In genomic region chr10:69925285-69926157, GRCm38 (mm10) we compare ENCODE assay signal across 8 mouse cellular contexts.
DNase-seq lines count a peak whose midpoint lies in the region; ATAC-seq lines count a peak whose summit lies in the region.

No protein-coding gene starts in this region.

- peaks cover 7% of the 10 kb centered on the region; the same call in 1 of the 2 replicates for H3K36me3 ChIP-seq in forebrain, embryonic 10.5 days (replicated peaks)
- H3K36me3 ChIP-seq in midbrain, embryonic 16.5 days (ENCODE audit: control insufficient read depth, insufficient read depth, low read length): no peaks in the 10 kb centered on the region

- no peaks in the 10 kb centered on the region for H3K9me3 ChIP-seq in forebrain, embryonic 10.5 days
- no peaks in the 10 kb centered on the region for H3K9me3 ChIP-seq in midbrain, embryonic 16.5 days (replicated peaks; ENCODE audit: control insufficient read depth, low read length, poor library complexity, severe bottlenecking)

- WGBS in forebrain, embryonic 10.5 days: under 1% methylated on average over 19 of the region's 19 CpGs
- WGBS in midbrain, embryonic 16.5 days: 7% methylated on average over 19 of the region's 19 CpGs

- peak overlapping the region; percentile 54 for H3K4me3 ChIP-seq in forebrain, embryonic 10.5 days
- no peak overlapping the region for H3K4me3 ChIP-seq in midbrain, embryonic 16.5 days (ENCODE audit: low read depth, low read length)

- peak overlapping the region; percentile 36 for H3K4me2 ChIP-seq in midbrain, embryonic 16.5 days (ENCODE audit: low read length)

- peak; percentile 38 for DNase-seq in WW6 (ENCODE audit: low read depth, low spot score)
- peak; percentile 65 for DNase-seq in forebrain, embryonic 10.5 days (ENCODE audit: extremely low spot score, low spot score)
- peak; percentile 15 for DNase-seq in heart, postnatal 25 days (ENCODE audit: low spot score)
- DNase-seq in kidney, postnatal 4 days: peak; percentile 61 to 76
- no peak for DNase-seq in right cerebral cortex, postnatal 4 days
- DNase-seq in spleen, postnatal 14 days (ENCODE audit: low spot score in 2 of 2): no peak
- DNase-seq in thymus, postnatal 4 days: no peak

- no peak for ATAC-seq in midbrain, embryonic 16.5 days

- no peak overlapping the region for H3K9ac ChIP-seq in midbrain, embryonic 16.5 days (ENCODE audit: low read depth, low read length)

- peaks cover 51% of the 10 kb centered on the region for H3K4me1 ChIP-seq in forebrain, embryonic 10.5 days
- H3K4me1 ChIP-seq in midbrain, embryonic 16.5 days (ENCODE audit: control insufficient read depth, insufficient read depth, low read length): peaks cover 6% of the 10 kb centered on the region; the same call in 1 of the 2 replicates

- H3K27me3 ChIP-seq in forebrain, embryonic 10.5 days (ENCODE audit: poor library complexity, severe bottlenecking): peaks cover 19% of the 10 kb centered on the region
- H3K27me3 ChIP-seq in midbrain, embryonic 16.5 days (ENCODE audit: control insufficient read depth, insufficient read depth, low read depth, low read length): no peaks in the 10 kb centered on the region

- H3K27ac ChIP-seq in forebrain, embryonic 10.5 days: peak overlapping the region; percentile 81
- no peak overlapping the region for H3K27ac ChIP-seq in midbrain, embryonic 16.5 days (ENCODE audit: low read length)

- intact Hi-C loops in heart, postnatal 25 days (cut with DNase I): loop anchor here (2.0 kb wide), 1 partner anchor 17 kb away; no protein-coding TSS in a partner anchor

Comparison
In these comparisons a context has a peak if more than half of its experiments do, and no peak if none do; other contexts are left out.
1. DNase-seq: peak in WW6 (single experiment), forebrain, embryonic 10.5 days (single experiment), heart, postnatal 25 days (single experiment) and kidney, postnatal 4 days (2 of 2); none in right cerebral cortex, postnatal 4 days (single experiment), spleen, postnatal 14 days (0 of 2) and thymus, postnatal 4 days (single experiment).